Mouse (Mus musculus) heart, embryonic 12.5 days (tissue): ENCODE results near the gene Olfr618. TPM values are rescaled to one million over a fixed set of nuclear protein-coding genes. Genes with fewer than 3 reads are reported as not detected.

Source experiments
- microRNA-seq: library from miRNA; unstranded; fragments of <30 nt; microRNA quantifications from one replicate; pipeline ENCODE4, GENCODE M21; 2017
- polyA plus RNA-seq: library from polyadenylated mRNA; unstranded; fragments of >200 nt; fragmentation: Nextera tagmentation; extraction: Ambion mirVana; gene quantifications from 2 replicates; pipeline ENCODE4 v1.2.1, GENCODE M21; 2016

Olfr618 gene
- polyA plus RNA-seq, 1 experiment from 2014 or later, result not detected

Small RNA genes within 50 kb of the gene (microRNA-seq; reads per million reads assigned to microRNA genes)
- not detected for gene Gm26506

Other genes with a start within 250 kb of the Olfr618 start
- not detected in 2 replicates for gene Olfr600, start 240.4 kb upstream of the Olfr618 start, polyA plus RNA-seq
- gene Olfr601, start 227.4 kb upstream of the Olfr618 start, polyA plus RNA-seq, result not detected in 2 replicates
- gene Olfr603, start 203.9 kb upstream of the Olfr618 start, polyA plus RNA-seq, result not detected in 2 replicates
- gene Usp17lc, start 175.0 kb upstream of the Olfr618 start, polyA plus RNA-seq, result not detected in 2 replicates
- gene Olfr605, start 144.7 kb upstream of the Olfr618 start, polyA plus RNA-seq, result not detected in 2 replicates
- not detected in 2 replicates for gene Olfr606, start 141.1 kb upstream of the Olfr618 start, polyA plus RNA-seq
- gene Olfr607, start 126.0 kb upstream of the Olfr618 start, polyA plus RNA-seq, result 0.13 and 0.28 TPM in 2 replicates
- 0.17 TPM in 1 of 2 replicates, not detected in the other for gene Olfr608, start 120.2 kb upstream of the Olfr618 start, polyA plus RNA-seq
- gene Olfr609, start 92.0 kb upstream of the Olfr618 start, polyA plus RNA-seq, result 0.08 TPM in 1 of 2 replicates, not detected in the other
- gene Olfr610, start 78.0 kb upstream of the Olfr618 start, polyA plus RNA-seq, result not detected in 2 replicates
- not detected in 2 replicates for gene Olfr611, start 69.3 kb upstream of the Olfr618 start, polyA plus RNA-seq
- gene Olfr612, start 47.4 kb upstream of the Olfr618 start, polyA plus RNA-seq, result not detected in 2 replicates
- not detected in 2 replicates for gene Olfr613, start 42.0 kb upstream of the Olfr618 start, polyA plus RNA-seq
- gene Olfr615, start 34.0 kb upstream of the Olfr618 start, polyA plus RNA-seq, result not detected in 2 replicates
- not detected in 2 replicates for gene Olfr616, start 21.0 kb upstream of the Olfr618 start, polyA plus RNA-seq
- gene Olfr617, start 17.0 kb upstream of the Olfr618 start, polyA plus RNA-seq, result not detected in 2 replicates
- gene Olfr619, start 10.5 kb downstream of the Olfr618 start, polyA plus RNA-seq, result not detected in 2 replicates
- not detected in 2 replicates for gene Olfr620, start 22.4 kb downstream of the Olfr618 start, polyA plus RNA-seq
- gene Olfr622, start 52.6 kb downstream of the Olfr618 start, polyA plus RNA-seq, result not detected in 2 replicates
- gene Olfr623, start 73.6 kb downstream of the Olfr618 start, polyA plus RNA-seq, result not detected in 2 replicates
- gene Olfr624, start 81.1 kb downstream of the Olfr618 start, polyA plus RNA-seq, result 0.03 and 0.04 TPM in 2 replicates
- gene Olfr625-ps1, start 92.6 kb downstream of the Olfr618 start, polyA plus RNA-seq, result not detected in 2 replicates
- gene Olfr243, start 124.6 kb downstream of the Olfr618 start, polyA plus RNA-seq, result not detected in 2 replicates
- gene Olfr628, start 140.3 kb downstream of the Olfr618 start, polyA plus RNA-seq, result not detected in 2 replicates
- gene Olfr629, start 154.8 kb downstream of the Olfr618 start, polyA plus RNA-seq, result 0.08 TPM in 1 of 2 replicates, not detected in the other
- gene Olfr630, start 167.2 kb downstream of the Olfr618 start, polyA plus RNA-seq, result not detected in 2 replicates
- gene Olfr69, start 181.5 kb downstream of the Olfr618 start, polyA plus RNA-seq, result not detected in 2 replicates
- not detected in 2 replicates for gene Olfr68, start 189.6 kb downstream of the Olfr618 start, polyA plus RNA-seq
- gene Olfr67, start 201.7 kb downstream of the Olfr618 start, polyA plus RNA-seq, result not detected in 2 replicates
- 3,072 and 3,403 TPM in 2 replicates for gene Hbb-bt, start 223.9 kb downstream of the Olfr618 start, polyA plus RNA-seq
- gene Hbb-bs, start 238.0 kb downstream of the Olfr618 start, polyA plus RNA-seq, result 2,689 and 3,022 TPM in 2 replicates